Mouse (Mus musculus): Measurements from ENCODE around the gene Castor1.
"Not testable (repeated sequence)": the region's sequence is repeated elsewhere in the genome, so short reads cannot be mapped to it uniquely, and the experiment has no call there.

Castor1 gene

GRCm38 (mm10) chr11:4217914-4218629, at the start of gene Castor1:
Gene Castor1, plus strand, starts transcription at chr11:4218225.
- DNase-seq (ENCODE audit: low read depth): peak; percentile 87

DNA sequence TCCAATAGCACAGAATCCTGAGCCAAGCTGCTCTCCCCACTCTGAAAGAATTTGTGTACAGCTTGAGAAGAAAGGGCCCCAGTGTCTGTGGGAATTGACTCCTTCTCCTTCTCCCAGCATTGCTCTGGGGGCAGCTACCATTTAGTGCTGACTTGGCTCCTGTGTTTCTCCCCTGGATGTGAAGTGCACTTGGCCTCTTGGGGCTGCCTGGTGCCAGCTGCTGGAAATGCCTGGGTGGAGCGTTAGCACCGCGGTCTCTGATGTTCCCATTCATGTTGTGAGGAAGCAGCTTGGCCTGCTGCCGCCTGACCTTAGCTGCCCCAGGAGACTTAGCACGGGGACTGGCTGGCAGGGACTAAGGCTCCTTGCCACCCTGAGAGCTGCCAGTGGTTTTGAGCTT, 43.4 kb upstream of the Castor1 start:
- peak; percentile 97 for DNase-seq (ENCODE audit: low read depth)

GRCm38 (mm10) chr11:4177716-4178115, 40.3 kb upstream of the Castor1 start:
- DNase-seq (ENCODE audit: low read depth): no peak

DNA sequence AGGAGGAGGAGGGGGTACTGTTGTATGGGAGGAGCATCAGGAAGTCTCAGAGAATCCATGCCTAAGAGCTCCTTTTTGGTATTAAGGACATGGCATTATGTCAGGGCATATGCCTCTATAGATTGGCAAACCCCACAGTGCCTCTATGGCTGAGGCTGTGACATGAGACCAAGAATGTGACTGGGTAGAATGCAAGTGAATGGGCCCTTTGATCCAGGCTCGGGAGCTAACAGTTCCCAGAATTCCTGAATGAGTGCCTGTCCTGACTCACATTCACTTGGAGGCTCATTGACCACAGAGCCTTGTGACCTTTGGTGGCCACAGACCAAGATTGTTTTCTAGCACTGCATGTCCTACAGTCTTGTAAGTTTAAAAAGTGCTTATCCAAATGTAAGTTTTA, 36.0 kb upstream of the Castor1 start:
- DNase-seq (ENCODE audit: low read depth): peak; percentile 88

DNA sequence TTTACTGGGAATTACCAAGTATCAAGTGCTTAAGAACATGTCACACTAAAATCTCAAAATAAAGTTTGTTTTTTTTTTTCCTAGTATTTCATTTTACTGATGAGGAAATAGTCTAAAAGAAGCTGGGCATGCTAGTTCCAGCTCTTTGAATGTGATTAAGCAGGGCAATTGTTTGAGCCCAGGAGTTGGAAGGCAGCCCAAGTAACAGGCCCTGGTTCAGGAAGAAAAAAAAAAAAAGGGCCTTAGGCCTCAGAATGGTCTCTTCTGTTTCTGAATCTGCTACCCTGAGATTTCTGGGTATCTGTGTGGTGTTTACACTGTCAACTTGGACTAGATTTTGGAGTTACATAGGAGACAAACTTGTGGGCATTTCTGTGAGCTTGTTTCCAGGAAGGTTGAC, 34.5 kb upstream of the Castor1 start:
- DNase-seq (ENCODE audit: low read depth): peak; percentile 67

DNA sequence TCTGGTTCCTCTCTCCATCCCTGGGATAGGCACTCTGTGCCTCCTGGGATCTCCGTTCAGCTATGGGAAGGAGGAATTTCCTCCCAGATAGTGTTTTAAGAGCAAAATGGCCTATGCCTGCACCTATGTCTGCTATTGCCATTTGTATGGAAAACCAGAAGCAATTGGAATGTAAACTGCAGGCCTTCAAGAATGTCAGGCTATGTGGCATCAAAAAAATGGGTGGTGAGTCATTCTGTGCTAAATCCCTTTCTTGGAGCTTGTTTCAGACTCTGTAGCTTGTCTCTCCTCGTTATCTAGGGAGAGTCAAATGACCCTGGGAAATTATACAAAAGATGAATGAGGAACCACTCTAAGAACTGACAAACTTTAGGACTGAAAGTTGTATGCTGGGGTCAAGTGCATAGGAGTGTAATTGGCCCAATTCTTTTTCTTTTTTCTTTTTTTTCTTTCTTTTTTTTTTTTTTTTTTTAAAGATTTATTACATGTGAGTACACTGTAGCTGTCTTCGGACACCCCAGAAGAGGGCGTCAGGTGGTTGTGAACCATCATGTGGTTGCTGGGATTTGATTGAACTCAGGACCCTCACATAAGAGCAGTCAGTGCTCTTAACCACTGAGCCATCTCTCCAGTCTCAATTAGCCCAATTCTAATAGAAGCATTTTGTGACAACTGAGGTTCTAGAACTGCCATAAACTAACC, 33.6 kb upstream of the Castor1 start:
- DNase-seq (ENCODE audit: low read depth): peak; percentile 63

GRCm38 (mm10) chr11:4185480-4185879, 32.5 kb upstream of the Castor1 start:
- not testable (repeated sequence) for DNase-seq (ENCODE audit: low read depth)

DNA sequence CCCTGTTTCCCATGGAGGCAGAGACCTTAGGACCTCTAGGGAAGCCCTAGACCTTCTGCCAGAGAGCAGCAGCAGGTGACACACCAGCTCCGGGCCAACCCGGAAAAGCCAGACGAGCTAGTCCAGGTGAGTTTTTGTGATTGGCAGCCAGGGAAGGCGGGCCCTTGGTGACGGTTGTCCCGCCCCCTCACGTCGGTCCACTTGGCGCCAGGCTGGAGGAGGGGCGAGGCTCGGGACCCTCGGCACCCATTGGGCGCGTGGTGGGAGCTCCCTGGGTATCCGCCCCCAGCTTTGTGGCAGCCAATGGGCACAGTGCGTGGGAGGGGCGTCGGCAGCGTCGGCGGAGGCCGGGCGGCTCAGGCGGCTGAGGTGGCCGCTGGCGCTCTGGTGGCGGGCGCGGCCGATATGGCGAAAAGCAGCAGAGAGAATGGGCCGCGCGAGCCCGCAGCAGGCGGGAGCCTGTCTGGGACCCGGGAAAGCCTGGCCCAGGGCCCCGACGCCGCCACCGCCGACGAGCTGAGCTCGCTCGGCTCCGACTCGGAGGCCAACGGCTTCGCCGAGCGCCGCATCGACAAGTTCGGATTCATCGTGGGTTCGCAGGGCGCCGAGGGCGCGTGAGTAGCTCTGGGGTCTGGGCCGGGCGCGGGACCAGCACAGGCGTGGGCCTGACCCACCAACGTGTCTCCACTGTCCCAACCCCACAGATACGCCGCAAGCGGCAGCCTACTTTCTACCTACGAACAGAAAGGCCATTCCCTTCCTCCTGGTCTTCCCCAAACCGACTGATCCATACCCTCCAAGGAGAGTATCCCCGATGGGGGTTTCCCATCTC, 31.3 kb upstream of the Castor1 start, which contains the start of gene Tbc1d10a:
TSS of gene Tbc1d10a (plus strand) at position 304 of the 832 bp plus-strand sequence.
- peak; percentile 93 for DNase-seq (ENCODE audit: low read depth)

DNA sequence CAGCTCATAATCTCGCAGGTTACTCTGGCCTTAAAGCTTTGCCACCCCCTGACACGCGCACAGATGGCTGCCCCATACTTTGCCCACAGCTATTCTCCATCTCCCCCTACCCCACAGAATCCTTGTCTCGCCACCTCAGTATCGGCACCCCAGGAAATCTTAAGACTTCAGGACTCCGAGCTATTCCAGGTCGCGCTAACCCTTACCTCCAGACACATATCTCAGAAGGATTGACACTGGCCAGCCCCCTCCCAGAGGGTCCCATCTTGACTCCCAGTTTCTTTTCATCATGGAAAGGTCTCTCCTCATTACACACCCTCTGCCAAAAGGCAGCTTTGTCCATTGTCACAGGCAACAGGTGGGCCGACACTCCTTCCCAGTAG, 30.7 kb upstream of the Castor1 start:
- DNase-seq (ENCODE audit: low read depth): no peak

- DNase-seq (ENCODE audit: low read depth): no peak
Observed at GRCm38 (mm10) chr11:4189182-4189581, 28.8 kb upstream of the Castor1 start.

GRCm38 (mm10) chr11:4190677-4191076, 27.3 kb upstream of the Castor1 start:
- DNase-seq (ENCODE audit: low read depth): peak; percentile 78

DNA sequence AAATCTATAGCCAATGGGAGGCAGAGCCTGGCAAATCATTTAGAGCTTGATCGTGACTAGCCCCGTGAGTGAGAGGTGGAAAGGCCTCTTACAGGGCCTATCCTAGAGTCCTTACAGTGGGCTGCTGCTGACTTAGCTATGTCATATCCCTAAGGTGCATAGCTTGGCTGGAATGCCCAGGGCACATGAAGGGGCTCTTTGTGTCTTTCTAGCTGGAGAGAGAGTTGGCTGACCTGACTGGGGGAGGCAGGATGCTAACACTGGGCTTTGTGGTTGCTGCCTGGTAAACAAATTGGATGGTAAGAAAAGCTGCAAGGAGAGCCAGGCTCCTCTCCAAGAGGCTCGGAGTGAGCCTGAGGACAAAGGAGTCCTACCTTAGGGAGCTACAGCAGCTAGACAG, 25.3 kb upstream of the Castor1 start:
- peak; percentile 69 for DNase-seq (ENCODE audit: low read depth)

- DNase-seq (ENCODE audit: low read depth): no peak
Observed at GRCm38 (mm10) chr11:4193420-4193819, 24.6 kb upstream of the Castor1 start.

GRCm38 (mm10) chr11:4195597-4196031, 22.4 kb upstream of the Castor1 start:
- no peak for DNase-seq (ENCODE audit: low read depth)

GRCm38 (mm10) chr11:4196636-4197035, 21.4 kb upstream of the Castor1 start:
- DNase-seq (ENCODE audit: low read depth): no peak

GRCm38 (mm10) chr11:4197691-4198090, 20.3 kb upstream of the Castor1 start:
- DNase-seq (ENCODE audit: low read depth): no peak

- DNase-seq (ENCODE audit: low read depth): no peak
Observed at GRCm38 (mm10) chr11:4201981-4202700, 15.9 kb upstream of the Castor1 start.

- DNase-seq (ENCODE audit: low read depth): no peak
Observed at GRCm38 (mm10) chr11:4202995-4203704, 14.9 kb upstream of the Castor1 start.

DNA sequence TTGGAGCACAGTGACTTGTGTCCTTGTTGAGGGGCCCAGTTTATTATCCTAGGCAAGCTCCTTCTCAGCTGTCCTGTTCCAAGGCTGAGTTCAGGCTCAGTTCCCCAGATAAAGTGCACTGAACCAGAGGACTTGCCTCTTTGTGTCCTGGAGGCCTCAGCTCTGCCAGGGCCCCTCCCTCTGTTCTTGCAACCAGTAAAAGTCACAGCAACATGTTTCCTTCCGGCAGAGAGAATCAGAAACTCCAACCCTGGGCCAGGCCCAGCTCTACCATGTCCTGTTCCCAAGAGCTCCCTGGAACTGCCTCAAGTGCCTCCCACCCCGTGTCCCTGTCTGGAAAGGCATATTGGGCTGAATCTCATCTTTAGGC, 14.3 kb upstream of the Castor1 start:
- no peak for DNase-seq (ENCODE audit: low read depth)

DNA sequence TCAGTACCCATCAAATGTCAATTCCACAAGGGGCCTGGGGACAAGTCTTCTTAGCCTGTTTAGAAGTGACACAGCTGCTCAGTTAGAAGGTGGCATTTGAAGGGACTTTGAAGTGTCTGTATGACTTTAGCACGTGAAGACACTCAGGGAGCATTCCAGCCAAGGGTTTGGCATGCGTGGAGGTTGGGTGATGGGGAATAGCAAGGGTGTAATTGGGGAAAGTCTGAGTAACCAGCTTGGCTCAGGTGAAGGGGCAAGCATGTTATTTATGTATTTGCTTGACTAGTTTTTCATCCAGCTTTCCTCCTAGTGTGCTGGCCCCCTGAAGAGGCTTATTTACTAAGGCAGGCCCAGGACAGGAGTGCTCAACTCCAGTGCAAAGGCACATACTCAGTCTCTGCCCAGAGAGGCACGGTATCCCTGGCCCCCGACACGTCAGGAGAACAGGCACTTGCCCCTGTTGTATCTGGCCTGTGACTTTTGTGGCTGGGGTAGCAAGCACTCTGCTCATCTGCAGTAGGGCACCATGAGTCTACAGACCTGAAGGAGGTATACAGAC, 12.8 kb upstream of the Castor1 start:
- no peak for DNase-seq (ENCODE audit: low read depth)

- DNase-seq (ENCODE audit: low read depth): no peak
Observed at GRCm38 (mm10) chr11:4205951-4206350, 12.1 kb upstream of the Castor1 start.

Data from fibroblast of lung, adult 2 months (primary cell).